Mouse (Mus musculus): ENCODE measurements around the gene Gapvd1. TPM values are rescaled to one million over a fixed set of nuclear protein-coding genes. Genes with fewer than 3 reads are reported as not detected.

The Gapvd1 gene
- total RNA-seq, 1 experiment from 2014 or later = 132 TPM

DNA sequence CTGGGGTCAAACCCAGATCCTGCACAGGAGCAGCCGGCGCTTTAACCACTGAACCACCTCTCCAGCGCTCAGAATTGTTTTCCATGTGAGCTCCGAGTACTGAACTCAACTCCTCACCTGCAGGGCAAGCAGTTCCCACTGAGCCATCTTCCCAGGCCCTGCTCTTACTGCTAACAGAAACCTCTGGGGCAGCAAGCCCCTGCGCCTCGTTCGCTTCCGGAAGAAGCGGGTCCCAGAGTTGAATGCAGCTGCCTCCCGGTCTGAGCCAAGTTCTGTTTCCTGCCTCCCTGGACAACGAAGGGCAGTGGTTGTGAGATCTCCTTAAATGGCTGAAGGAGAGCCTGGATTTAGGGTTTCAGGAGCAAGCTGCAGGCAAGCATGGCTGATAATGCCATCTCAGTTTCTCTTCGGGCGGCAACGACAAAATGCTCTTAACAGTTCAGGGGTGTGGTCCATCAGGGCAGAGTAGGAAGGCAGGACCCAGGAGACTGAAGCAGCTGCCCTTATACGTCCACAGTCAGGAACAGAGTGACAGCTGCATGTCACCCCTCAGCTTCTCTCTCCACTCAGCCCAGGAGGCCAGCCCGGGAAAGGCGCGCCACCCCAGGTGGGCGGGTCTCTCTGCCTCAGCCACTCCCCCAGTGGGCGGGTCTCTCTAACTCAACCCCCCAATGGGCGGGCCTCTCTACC, 109.0 kb downstream of the Gapvd1 start:
- peak; percentile 65 for ATAC-seq (ENCODE audit: extremely low read depth, insufficient number of reproducible peaks, low FRiP score, poor library complexity, severe bottlenecking)

DNA sequence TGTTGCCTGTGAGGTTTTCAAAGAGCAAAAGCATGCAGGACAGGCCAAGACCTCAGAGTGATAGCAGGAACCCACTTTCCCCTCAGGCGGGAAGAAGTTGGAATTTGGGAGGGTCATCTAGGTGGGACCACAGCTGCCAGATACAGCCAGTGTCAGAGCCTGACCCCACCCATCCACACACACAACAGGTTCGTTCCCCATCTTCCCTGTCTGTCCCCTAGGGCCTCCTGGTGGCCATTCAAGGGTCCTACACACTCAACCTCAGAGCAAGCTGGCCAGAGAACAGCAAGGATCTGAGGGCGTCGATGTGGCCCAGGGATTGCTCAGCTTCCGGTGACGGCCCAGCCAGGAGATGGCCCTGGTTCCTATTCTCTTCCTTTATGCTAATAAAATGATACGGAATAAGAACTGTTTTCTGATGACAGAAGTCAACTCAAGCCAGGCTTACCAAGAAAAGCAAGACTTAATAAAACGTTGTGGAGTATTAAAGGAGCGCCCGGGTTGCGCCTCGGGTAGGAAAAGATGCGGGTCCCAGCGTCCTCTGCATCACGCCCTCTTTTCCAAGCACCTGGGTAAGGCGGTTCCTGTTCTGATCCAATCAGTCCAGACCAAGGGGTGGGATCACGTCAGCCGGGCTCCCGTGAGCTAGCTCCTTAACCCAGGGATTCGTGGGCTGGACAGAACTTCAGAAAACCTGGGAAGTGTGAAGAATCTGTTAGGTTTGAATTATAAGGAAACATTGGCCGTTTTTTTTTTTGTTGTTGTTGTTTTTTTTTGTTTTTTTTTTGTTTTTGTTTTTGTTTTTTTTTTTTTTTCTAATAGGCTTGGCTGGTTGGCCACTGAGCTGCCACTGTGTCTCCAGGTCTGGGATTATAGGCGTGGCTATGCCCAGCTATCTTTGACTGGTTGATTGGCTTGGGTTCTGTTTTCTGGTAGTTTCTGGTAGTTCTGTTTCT, 110.2 kb downstream of the Gapvd1 start:
- ATAC-seq (ENCODE audit: extremely low read depth, insufficient number of reproducible peaks, low FRiP score, poor library complexity, severe bottlenecking) = no peak

DNA sequence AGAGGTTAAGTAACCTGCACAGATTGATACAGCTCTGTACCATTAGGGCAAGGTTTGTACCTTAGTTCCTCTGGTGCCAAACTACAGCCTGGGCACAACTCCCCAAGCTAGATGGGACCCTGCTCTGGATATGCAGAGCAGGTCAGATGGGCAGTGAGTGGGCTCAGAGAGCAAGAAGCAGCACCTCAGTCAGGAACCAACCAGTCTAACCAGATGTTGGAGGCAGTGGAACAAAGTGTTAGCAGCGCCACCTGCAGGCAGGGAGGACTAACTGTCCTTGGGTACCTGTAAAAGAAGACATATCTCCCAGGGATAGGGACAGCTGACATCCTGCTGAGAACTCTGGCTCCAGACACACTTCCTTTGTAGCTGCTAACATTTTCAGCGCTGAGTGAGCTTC, 112.7 kb downstream of the Gapvd1 start:
- ATAC-seq (ENCODE audit: extremely low read depth, insufficient number of reproducible peaks, low FRiP score, poor library complexity, severe bottlenecking) = peak; percentile 39; the same call in 1 of the 2 replicates

DNA sequence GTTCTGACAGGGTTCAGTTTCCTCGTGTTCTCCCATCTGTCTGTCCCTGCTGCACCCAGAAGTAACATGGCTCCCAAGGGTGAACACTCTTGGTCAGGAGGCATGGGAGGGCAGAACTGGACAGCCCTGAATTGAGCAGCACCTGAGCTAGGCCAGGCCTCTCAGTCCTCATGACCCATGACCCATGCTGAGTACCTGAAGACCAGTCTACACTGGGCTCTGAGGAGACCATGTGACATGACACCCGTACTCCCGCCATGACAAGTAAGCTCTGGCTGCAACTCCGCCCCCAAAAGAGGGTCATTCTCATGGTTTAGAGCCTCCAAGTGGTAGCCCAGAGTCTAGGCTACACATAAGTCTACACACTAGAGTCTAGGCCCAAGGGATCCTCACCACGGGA, 115.3 kb downstream of the Gapvd1 start:
- no peak for ATAC-seq (ENCODE audit: extremely low read depth, insufficient number of reproducible peaks, low FRiP score, poor library complexity, severe bottlenecking)

DNA sequence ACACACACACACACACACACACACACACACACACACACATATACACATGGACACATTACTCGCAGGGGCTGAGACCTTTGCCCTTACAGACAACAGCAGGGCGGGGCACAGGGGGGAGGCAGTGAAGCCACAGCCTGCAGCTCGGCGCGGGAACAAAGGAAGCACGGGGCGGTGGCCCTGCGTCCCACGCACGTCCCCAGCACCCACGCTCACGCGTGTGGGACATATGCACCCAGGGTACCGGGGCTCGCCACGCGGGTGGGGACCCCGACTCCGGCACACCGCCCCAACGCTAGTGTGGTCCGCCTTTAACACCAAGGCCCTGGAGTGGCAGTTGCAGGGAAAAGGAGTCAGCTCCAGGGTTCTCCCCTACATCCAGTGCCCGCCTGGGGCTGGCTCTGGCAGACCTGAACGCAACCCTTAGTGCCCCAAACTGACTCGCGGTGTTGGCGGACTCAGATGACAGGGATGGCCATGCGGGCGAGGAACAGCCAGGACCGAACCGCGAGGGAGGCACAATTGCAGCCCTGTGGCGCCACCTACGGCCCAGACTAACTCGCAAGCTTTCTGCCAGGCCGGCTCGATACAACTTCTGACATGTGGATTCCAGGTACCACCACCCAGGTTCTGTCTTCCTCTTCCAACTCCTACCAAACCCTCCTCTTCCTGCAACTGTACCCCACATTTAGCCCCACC, 115.9 kb downstream of the Gapvd1 start:
- peak; percentile 28; the same call in 1 of the 2 replicates for ATAC-seq (ENCODE audit: extremely low read depth, insufficient number of reproducible peaks, low FRiP score, poor library complexity, severe bottlenecking)

DNA sequence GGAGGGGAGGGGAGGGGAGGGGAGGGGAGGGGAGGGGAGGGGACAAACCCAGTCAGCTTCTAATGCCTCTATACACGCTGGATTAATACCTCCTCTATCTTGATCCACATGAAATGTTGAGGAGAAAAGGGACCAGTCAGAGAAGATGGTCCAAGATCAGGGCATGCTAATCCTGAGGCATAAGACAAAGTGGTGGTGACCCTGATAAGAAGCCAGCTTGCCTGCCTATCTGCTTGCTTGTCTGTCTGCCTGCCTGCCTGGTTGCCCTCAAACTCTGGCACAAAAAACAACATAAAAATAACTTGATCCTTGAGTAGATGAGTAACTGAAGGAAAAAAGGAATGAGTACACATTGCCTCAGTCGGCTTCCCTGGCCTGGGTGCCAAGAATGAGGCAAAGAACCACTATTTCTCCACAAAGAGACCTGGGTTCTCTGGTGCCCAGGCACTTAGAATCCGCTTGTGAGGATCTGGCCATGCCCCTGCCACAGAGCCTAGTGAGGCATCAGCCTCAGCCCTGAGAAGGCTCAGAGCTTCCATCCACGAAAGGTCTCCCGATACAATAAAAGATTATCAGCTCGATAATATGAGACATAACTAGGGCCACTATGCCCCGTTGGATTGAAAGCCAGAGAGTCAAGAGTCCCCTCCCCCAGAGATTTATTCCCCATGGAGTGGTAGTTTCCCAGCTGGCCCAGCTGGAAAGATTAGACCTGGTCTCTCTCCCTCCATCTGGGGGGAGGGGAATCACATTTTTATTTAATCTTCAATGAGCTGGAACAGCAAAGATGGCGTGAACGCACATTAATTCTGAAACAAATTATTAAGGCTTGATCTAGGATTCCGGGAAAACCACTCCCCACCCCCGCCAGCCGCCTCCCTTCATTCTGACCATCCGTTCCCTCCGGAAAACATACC, 119.5 kb downstream of the Gapvd1 start:
- no peak for ATAC-seq (ENCODE audit: extremely low read depth, insufficient number of reproducible peaks, low FRiP score, poor library complexity, severe bottlenecking)

DNA sequence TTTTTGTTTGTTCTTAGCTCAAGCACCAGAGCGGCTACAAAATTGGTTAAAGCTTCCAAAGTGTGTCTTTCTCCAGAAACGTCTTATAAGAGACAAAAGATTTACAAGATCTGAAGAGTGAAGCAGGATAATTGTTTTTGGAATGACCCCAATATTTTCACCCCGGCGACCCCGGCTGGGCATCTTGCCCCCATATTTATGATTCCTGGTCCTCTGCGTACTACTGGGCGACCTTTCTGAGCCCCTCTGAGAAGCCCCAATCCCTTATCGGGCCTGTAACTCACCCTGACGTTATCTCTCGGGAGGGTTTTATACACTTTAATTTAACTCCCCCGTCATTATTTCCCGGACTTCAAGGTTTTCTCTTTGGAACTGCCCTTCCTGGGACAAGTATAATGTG, 123.0 kb downstream of the Gapvd1 start:
- ATAC-seq (ENCODE audit: extremely low read depth, insufficient number of reproducible peaks, low FRiP score, poor library complexity, severe bottlenecking) = no peak

DNA sequence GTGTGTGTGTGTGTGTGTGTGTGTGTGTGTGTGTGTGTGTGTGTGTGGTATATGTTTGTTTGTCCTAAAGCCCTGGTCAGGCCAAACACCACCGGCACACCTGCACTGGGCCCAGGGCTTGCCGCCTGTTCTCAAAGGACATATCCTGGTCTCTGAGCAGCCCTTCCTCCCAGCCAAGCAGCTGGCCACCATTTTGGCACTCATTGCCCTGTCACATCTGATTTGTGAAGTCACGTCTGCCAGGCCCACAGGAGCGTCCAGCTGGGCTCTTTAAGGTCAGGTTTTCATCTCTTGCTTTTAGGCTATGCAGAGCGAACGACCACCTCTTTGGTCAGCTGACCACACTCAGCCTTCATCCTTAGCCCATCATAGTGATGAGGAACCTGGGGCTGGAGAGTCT, 124.6 kb downstream of the Gapvd1 start:
- ATAC-seq (ENCODE audit: extremely low read depth, insufficient number of reproducible peaks, low FRiP score, poor library complexity, severe bottlenecking) = no peak

DNA sequence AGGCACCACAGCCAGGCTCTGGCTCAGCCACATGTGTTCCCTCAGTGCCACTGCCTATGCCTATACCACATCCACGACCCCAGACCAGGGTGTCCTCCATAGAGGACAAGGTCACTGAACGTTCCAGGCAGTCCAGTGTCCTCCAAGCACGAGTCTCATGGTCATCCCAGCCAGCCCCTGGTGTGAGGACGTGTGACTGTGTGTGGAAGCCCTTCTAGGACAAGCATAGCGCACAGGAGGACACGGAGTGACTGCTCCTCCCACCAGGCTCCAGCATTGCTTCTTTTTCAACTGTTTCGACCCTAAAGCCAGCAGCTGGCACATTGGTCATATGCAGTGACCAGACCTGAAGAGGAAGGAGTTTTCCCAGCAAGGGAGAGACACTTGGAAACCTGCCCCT, 125.3 kb downstream of the Gapvd1 start:
- no peak for ATAC-seq (ENCODE audit: extremely low read depth, insufficient number of reproducible peaks, low FRiP score, poor library complexity, severe bottlenecking)

DNA sequence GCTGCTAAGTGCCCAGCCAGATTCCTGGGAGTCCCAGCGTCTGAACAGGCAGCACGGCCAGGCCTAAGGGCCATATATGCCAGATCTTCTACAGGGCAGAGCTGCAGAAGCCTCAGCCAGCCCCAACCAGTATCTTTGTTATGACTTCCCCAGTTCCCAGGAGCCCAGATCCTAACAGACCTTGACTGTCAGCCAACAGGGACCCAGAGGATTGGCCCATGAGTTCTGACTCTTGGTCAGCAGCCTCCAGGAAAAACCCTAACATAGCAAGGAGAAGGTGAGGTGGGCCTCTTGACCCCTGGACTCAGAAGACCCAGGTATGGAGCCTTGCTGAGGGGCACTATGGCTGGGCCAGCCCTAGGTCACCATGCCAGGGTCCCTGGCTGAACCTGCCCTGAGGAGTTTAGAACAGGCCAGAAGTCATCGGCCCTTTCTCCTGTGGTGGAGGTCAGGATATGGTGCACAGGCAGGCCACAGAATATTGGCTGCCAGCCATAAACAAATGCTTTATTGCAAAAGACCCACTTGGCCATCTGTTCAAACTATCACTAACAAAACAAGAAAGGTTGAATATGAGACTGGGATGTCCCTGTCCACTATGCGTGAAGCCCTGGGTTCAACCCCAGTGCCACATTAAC, 126.0 kb downstream of the Gapvd1 start:
- ATAC-seq (ENCODE audit: extremely low read depth, insufficient number of reproducible peaks, low FRiP score, poor library complexity, severe bottlenecking) = no peak

DNA sequence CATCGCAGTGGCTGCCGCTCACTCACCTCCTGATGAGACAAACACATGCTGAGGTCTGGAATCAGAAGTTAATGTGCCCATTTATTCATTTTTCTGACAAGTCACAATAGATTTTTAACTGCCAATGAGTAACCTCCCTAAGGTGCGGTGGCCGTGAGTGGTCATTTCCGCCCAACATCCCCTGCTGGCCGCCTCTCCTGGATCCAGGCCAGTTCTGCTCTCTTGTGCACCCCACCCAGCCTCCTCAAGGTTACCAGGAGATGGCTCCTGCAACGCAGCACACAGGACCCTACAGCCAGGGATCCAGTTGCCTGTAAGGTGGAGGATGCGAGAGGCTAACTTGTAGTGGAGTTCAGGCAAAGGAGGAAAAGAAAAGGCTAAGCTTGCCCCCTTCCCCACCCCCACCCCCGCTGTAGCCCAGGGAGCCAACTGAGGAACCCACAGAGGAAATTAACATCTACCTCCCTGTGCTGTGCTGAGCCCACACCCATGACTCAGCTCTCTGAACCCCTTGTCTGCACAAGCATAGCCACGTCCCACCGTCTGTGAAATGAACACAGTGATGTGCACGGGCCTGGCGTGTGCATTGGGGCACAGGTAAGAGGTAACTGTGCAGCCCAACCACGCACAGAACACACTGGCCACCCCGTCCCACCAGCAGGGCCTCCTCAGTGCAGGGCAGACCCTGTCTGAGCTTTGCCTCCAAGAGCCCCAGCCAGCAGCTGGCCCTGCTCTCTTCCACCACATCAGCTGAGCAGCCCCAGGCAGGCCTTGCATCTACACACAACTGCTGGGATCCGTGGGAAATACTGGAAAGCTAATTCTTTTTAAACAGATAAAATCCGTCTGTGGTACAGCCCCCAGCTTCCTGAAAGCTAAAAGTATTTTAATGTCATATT, 127.5 kb downstream of the Gapvd1 start:
- ATAC-seq (ENCODE audit: extremely low read depth, insufficient number of reproducible peaks, low FRiP score, poor library complexity, severe bottlenecking) = no peak

Other genes with a start within 250 kb of the Gapvd1 start
- 603 and 618 TPM in 2 replicates for gene Hspa5, start 16.7 kb upstream of the Gapvd1 start, total RNA-seq (2017)
- 9.7 and 16.6 TPM in 2 replicates for gene Rabepk, start 44.7 kb upstream of the Gapvd1 start, total RNA-seq (2017)
- 94.5 and 100 TPM in 2 replicates for gene Fbxw2, start 71.1 kb upstream of the Gapvd1 start, total RNA-seq (2017)
- not detected in 2 replicates for gene Gm34653, start 77.8 kb upstream of the Gapvd1 start, total RNA-seq (2017)
- gene Cutal, start 119.2 kb upstream of the Gapvd1 start, total RNA-seq (2017) = not detected in 2 replicates
- 17.1 and 17.7 TPM in 2 replicates for gene Psmd5, start 119.7 kb upstream of the Gapvd1 start, total RNA-seq (2017)
- gene Phf19, start 158.8 kb upstream of the Gapvd1 start, total RNA-seq (2017) = 3.9 and 5.1 TPM in 2 replicates
- gene Traf1, start 206.5 kb upstream of the Gapvd1 start, total RNA-seq (2017) = 31.1 and 31.3 TPM in 2 replicates

All from neutrophil, adult 5-6 weeks (primary cell).